Mouse (Mus musculus): ENCODE data around the gene Hoxb4.

DNA sequence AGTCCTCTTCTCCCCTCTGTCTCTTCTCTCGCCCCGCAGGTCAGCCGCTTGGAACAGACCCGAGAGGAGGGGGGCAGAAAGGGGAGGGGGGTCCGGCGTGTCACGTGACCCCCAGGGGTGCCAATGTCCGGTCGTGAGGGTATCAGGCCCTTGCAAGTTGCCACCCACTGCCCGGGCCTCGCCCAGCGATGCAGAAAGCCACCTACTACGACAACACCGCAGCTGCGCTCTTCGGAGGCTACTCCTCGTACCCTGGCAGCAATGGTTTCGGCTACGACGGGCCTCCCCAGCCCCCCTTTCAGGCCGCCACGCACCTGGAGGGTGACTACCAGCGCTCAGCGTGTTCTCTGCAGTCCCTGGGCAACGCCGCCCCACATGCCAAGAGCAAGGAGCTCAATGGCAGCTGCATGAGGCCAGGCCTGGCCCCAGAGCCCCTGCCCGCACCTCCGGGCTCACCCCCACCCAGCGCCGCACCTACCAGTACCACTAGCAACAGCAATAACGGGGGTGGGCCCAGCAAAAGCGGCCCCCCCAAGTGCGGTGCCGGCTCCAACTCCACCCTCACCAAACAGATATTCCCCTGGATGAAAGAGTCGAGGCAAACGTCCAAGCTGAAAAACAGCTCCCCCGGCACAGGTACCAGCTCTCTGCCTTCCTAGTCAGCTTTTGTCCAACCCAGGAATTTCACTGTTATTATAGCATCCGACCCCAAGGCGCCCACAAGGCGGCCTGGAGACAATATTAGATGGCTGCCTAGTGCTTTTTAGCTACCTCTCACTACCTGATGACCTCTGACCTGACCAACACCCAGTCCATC is 26.2 kb downstream of the Hoxb4 start:
- TF ChIP-seq CTCF (IDR thresholded peaks at IDR 0.05; ENCODE audit: extremely low read depth, insufficient read depth, insufficient read length, insufficient replicate concordance) (no peak), POLR2A (IDR thresholded peaks at IDR 0.05; ENCODE audit: low read depth, low read length) (no peak)

Data from spleen, adult 2 months (tissue).